ENCODE assay signal across 17 mouse cellular contexts in the genomic region with DNA sequence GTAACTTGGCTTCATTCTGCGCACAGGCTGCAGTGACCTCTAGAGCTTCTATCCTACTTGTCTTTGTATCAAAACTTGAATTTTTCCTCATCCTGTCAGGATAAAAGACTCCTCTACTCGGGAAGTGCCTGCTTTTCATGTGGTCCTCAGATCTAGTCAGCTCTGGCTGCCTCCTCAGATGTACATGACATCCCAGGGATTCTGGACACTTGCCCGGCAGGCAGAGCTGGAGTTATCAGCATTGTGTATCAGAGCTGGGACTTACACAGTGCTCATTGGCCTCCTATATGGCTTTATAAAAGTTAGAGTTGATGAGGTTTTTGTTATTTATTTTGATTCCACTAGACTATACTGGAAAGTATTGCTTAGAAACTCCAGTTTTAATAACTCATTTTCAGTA.
"Had no signal": no experiment of that assay in that cellular context is flagged by ENCODE, and none has a peak within 500 bp of the region (broad histone marks: within the 10 kb centered on the region; RNA-seq: fewer than 3 reads in every experiment).

No protein-coding gene starts in this region.

- H3K4me1 ChIP-seq: limb, embryonic 12.5 days; liver, embryonic 13.5 days; lung, embryonic 15.5 days; megakaryocyte, embryonic 14.5 days; midbrain, embryonic 15.5 days; neural tube, embryonic 12.5 days had no signal

- H3K27ac ChIP-seq: kidney, postnatal 0 days; limb, embryonic 12.5 days; liver, embryonic 13.5 days; lung, embryonic 15.5 days; macrophage; midbrain, embryonic 15.5 days; neural tube, embryonic 12.5 days; stomach, postnatal 0 days had no signal

- DNase-seq: kidney, postnatal 36 days; layer of hippocampus, adult 9-11 months; layer of hippocampus, postnatal 36 days; liver; liver, embryonic 13.5 days; liver, postnatal 0 days; lung, postnatal 14 days; thymus, adult 2 months; thymus, postnatal 25 days had no signal

- H3K27me3 ChIP-seq: limb, embryonic 12.5 days; liver, embryonic 13.5 days; lung, embryonic 15.5 days; megakaryocyte, embryonic 14.5 days; midbrain, embryonic 15.5 days; neural tube, embryonic 12.5 days had no signal

- H3K4me3 ChIP-seq: limb, embryonic 12.5 days; liver, embryonic 13.5 days; lung, embryonic 15.5 days; megakaryocyte, embryonic 14.5 days; midbrain, embryonic 15.5 days; neural tube, embryonic 12.5 days had no signal

- H3K9me3 ChIP-seq: limb, embryonic 12.5 days; liver, embryonic 13.5 days; lung, embryonic 15.5 days; megakaryocyte, embryonic 14.5 days; midbrain, embryonic 15.5 days; neural tube, embryonic 12.5 days had no signal
